Mouse (Mus musculus) neural tube, embryonic 12.5 days (tissue): ENCODE results near the gene Wdr59. TPM values are rescaled to one million over a fixed set of nuclear protein-coding genes. Genes with fewer than 3 reads are reported as not detected.
A peak's percentile ranks its signal among the peaks of the same experiment; 100 is the strongest.

Source experiments
- ATAC-seq: fragments of 200-750 bp; cut with Nextera tagmentation; 2 replicates; pipeline ENCODE4 v1.8.0; 2017; ENCODE audit warnings: low read depth, mild to moderate bottlenecking, moderate TSS enrichment, moderate library complexity; ENCODE audit not compliant: low FRiP score
- H3K27ac ChIP-seq: fragments of 300-500 bp; sonication (generic); 2 replicates; pipeline ENCODE4 v1.5.1; 2016
- H3K27me3 ChIP-seq: fragments of 300-500 bp; sonication (generic); replicated peaks from 2 replicates; pipeline ENCODE4 v1.6.1; 2016; ENCODE audit warnings: mild to moderate bottlenecking
- H3K36me3 ChIP-seq: fragments of 300-500 bp; sonication (generic); 2 replicates; pipeline ENCODE4 v1.6.1; 2016; ENCODE audit warnings: mild to moderate bottlenecking
- H3K4me1 ChIP-seq: fragments of 300-500 bp; sonication (generic); 2 replicates; pipeline ENCODE4 v1.6.1; 2016
- H3K4me2 ChIP-seq: fragments of 300-500 bp; sonication (generic); replicated peaks from 2 replicates; pipeline ENCODE4 v1.6.1; 2016; ENCODE audit warnings: mild to moderate bottlenecking
- H3K4me3 ChIP-seq: fragments of 300-500 bp; sonication (generic); 2 replicates; pipeline ENCODE4 v1.5.1; 2016
- H3K9ac ChIP-seq: fragments of 300-500 bp; sonication (generic); 2 replicates; pipeline ENCODE4 v1.6.1; 2016; ENCODE audit warnings: mild to moderate bottlenecking
- H3K9me3 ChIP-seq: fragments of 300-500 bp; sonication (generic); 2 replicates; pipeline ENCODE4 v1.6.1; 2016; ENCODE audit warnings: mild to moderate bottlenecking
- WGBS: fragments of 180-500 bp; shearing (Covaris S2); methylation state at CpG from one replicate; pipeline ENCODE4 v1.1.7; 2016; 5-methylcytosine and 5-hydroxymethylcytosine counted together
- polyA plus RNA-seq: library from polyadenylated mRNA; unstranded; fragments of >200 nt; fragmentation: Nextera tagmentation; extraction: Ambion mirVana; gene quantifications from 2 replicates; pipeline ENCODE4 v1.2.1, GENCODE M21; 2016

Gene Wdr59
- 6.3 and 6.8 TPM in 2 replicates for polyA plus RNA-seq

DNA sequence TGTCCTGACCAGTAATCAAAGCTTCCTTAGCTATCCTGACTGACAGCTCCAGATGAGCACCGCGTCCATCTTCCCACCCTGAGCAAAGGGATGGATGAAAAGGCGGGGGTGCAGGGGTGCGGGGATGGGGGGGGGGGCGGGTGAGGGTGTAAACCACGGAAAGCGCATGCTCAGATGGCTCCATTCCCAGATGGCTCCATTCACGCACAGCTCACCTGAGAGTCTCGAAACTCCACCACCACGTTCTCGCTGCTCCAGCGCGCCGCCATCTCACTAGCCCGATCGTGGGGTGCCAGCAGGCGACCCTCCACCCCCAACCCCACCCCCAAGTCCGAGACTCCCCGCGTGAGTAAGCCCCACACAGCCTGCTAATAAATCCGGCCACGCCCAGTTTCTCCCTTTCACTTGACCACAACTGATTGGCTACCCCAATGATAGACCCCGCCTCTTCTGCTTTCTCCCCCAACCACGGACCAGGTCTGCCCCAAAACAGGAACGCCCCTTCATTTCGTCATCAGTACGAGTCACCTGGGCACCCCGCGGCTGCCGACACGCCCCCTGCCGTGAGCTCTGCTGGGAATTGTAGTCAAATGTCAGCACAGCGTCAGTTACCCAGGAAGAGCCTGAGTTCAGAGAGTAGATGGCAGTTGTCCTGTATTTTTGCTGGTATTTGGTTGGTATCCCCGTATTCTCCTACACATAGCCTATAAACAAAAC lies at the start of gene Wdr59:
Wdr59 (minus strand) TSS at position 380 of the 717 bp plus-strand sequence.
- Histone ChIP-seq H3K27ac (no peak within 1 kb of the TSS), H3K4me2 (peak within 1 kb of the TSS; percentile 71), H3K9ac (peak within 1 kb of the TSS; percentile 57), H3K36me3 (no peaks in the 10 kb centered on the region), H3K27me3 (no peaks in the 10 kb centered on the region), H3K4me1 (peaks cover 10% of the 10 kb centered on the region), H3K9me3 (no peaks in the 10 kb centered on the region), H3K4me3 (peak within 1 kb of the TSS; percentile 65)
- ATAC-seq = peak; percentile 99
- 1% methylated on average over 34 of the region's 34 CpGs for WGBS

DNA sequence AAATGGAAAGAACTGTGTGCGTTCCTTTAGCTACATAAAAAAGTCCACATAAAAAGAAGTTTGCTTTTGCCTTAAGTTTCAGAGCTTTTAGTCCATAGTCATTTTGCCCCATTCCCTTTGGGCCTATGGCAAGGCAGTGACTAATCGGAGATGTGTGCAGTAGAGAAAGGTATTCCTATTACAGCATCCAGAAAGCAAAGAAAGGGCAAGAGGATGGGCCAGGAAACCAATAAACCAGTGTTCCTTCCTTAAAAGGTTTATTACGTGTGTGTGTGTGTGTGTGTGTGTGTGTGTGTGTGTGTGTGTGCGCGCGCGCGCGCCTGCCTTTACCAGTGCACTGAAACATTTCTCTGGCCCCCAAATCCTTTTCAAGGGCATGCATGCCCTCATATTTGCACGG lies 49.8 kb upstream of the Wdr59 start:
- Histone ChIP-seq H3K4me2 (no peak overlapping the region), H3K36me3 (no peaks in the 10 kb centered on the region), H3K27me3 (no peaks in the 10 kb centered on the region), H3K4me1 (peaks cover 33% of the 10 kb centered on the region), H3K27ac (no peak overlapping the region), H3K9me3 (no peaks in the 10 kb centered on the region), H3K4me3 (no peak overlapping the region), H3K9ac (no peak overlapping the region)
- WGBS = 89% methylated on average over 10 of the region's 10 CpGs
- ATAC-seq = no peak

DNA sequence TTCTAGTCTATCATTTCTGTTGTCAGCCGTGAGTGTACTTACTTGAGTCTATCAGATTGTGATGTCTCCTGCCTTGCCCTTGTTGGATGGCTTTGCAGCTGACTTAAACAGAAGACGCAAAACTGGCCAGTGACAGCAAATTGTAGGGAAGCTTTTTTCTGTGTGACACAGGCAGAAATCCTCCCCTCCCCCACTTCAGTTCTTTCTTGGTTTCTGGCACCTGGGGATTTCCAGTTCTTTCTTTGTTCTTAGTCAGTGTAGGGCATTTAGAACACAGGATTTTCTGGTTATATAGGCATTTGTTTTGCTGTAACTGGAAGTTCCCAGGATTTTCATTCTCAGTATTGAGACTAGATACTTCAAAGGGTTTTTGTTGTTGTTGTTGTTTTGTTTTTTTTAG lies 48.5 kb upstream of the Wdr59 start:
- no peak overlapping the region for H3K27ac ChIP-seq
- H3K9me3 ChIP-seq = no peaks in the 10 kb centered on the region
- no peaks in the 10 kb centered on the region for H3K27me3 ChIP-seq
- WGBS = 67% methylated on average over 2 of the region's 2 CpGs
- H3K36me3 ChIP-seq = no peaks in the 10 kb centered on the region
- no peak overlapping the region for H3K4me3 ChIP-seq
- no peak overlapping the region for H3K4me2 ChIP-seq
- H3K4me1 ChIP-seq = peaks cover 39% of the 10 kb centered on the region
- no peak overlapping the region for H3K9ac ChIP-seq
- ATAC-seq = no peak

DNA sequence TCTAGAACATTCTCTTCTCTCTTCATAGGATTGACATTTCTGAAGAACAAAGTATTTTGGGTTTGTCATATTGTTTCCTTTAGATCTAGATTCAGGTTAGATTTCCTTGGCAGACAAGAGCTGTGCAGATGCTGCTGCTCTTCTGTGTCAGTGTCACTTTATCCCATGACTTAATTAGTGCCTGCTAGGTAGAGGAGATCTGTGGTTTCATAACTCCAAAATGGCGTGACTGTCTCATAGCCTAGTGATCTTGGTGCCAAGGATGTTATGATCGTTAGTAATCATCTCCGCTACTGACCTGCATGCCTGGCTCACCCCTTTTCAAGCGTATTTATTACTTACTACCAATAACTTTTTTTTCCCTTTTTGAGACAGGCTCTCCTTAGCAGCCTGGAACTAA lies 48.0 kb upstream of the Wdr59 start:
- no peak overlapping the region for H3K27ac ChIP-seq
- 91% methylated on average over 4 of the region's 4 CpGs for WGBS
- H3K4me2 ChIP-seq = no peak overlapping the region
- H3K9me3 ChIP-seq = no peaks in the 10 kb centered on the region
- no peaks in the 10 kb centered on the region for H3K27me3 ChIP-seq
- no peak for ATAC-seq
- peaks cover 39% of the 10 kb centered on the region for H3K4me1 ChIP-seq
- no peak overlapping the region for H3K9ac ChIP-seq
- H3K36me3 ChIP-seq = no peaks in the 10 kb centered on the region
- no peak overlapping the region for H3K4me3 ChIP-seq

DNA sequence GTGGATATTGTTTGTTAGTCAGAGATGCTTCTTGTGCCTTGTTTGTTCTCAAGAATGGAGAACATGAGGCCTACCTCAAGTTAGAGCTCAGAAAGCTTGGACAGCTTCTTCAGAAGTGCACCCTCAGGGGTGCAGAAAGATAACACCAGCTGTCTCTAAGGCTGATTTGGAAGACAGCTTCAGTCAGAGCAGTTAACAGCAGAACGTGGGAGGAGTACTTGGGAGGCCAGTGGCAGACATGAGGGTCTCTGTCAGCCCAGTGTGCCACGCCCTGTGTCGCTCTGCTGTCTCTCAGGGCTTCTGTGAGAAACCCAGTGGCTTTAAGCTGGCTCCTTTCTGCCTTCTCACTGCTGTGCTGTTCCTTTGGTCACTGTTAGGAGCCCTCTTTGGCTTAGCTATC lies 46.1 kb upstream of the Wdr59 start:
- H3K27ac ChIP-seq = no peak overlapping the region
- no peak for ATAC-seq
- H3K4me1 ChIP-seq = peaks cover 32% of the 10 kb centered on the region
- whole genome bisulfite sequencing = 66% methylated on average over 3 of the region's 3 CpGs
- no peaks in the 10 kb centered on the region for H3K36me3 ChIP-seq
- no peak overlapping the region for H3K4me3 ChIP-seq
- no peak overlapping the region for H3K9ac ChIP-seq
- H3K27me3 ChIP-seq = no peaks in the 10 kb centered on the region
- no peaks in the 10 kb centered on the region for H3K9me3 ChIP-seq
- no peak overlapping the region for H3K4me2 ChIP-seq

DNA sequence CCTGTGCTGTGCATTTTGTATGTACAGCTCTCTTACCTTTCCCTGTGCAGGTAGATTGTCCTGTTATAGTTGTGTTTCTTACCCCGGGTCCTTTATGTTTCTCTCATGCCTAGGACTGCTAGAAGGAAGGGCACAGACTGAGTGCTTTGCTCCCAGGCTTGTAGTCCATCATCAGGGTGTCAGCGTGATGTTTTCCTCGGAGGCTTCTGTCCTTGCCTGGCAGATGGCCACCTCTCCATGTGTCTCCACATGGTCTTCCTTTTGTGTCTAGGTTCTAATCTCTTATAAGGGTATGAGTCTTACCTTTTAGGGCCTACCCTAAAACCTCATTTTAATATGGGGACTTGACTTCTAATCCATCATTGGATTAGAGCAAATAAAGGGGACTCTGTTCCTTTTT lies 45.7 kb upstream of the Wdr59 start:
- Histone ChIP-seq H3K27me3 (no peaks in the 10 kb centered on the region), H3K36me3 (no peaks in the 10 kb centered on the region), H3K4me2 (no peak overlapping the region), H3K4me1 (peaks cover 28% of the 10 kb centered on the region), H3K9ac (no peak overlapping the region), H3K9me3 (no peaks in the 10 kb centered on the region), H3K4me3 (no peak overlapping the region), H3K27ac (no peak overlapping the region)
- 63% methylated on average over 3 of the region's 3 CpGs for WGBS
- ATAC-seq = no peak

DNA sequence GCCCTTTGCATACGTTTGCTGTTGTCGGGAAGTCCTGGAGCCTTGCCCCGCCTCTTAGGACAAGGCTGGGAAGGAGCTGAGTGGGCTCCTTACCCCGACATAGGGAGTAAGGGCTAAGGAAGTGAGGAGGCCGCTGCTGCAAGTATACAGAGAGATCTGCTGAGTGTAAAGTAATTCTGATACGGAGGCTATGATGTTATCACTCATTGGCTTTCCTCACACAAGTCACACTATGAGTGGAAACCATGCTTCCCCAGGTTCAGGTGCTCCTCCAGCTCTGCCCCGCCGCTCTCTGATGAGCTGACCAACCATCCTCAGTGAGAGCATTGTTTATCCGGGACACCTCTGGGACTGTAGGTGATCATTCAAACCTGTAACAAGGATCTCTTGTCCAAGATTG lies 44.4 kb upstream of the Wdr59 start:
- H3K4me2 ChIP-seq = no peak overlapping the region
- H3K27ac ChIP-seq = no peak overlapping the region

DNA sequence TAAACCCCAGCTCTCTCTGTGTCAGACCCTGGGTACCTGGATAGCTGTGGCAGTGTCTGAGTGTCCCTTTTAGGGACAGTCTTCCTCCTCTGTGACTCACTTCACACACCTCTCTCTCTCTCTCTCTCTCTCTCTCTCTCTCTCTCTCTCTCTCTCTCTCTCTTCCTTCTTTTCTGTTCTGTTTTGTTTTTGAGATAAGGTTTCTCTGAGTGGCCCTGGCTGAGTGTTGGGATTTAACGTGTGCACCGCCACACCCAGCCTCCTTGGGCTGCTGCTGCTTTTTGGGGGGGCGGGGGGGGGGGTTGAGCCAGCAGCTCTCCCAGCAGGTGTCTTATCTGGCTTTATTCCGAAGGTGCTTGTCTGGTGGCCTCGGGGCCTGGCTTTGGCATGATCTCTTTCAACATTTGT lies 43.9 kb upstream of the Wdr59 start:
- H3K4me1 ChIP-seq = peaks cover 27% of the 10 kb centered on the region

More for the DNA sequence above, 44.4 kb upstream of the Wdr59 start:
- H3K9ac ChIP-seq = no peak overlapping the region
- H3K4me3 ChIP-seq = no peak overlapping the region
- H3K9me3 ChIP-seq = no peaks in the 10 kb centered on the region
- no peaks in the 10 kb centered on the region for H3K27me3 ChIP-seq
- WGBS = 79% methylated on average over 9 of the region's 9 CpGs
- ATAC-seq = no peak
- peaks cover 27% of the 10 kb centered on the region for H3K4me1 ChIP-seq
- H3K36me3 ChIP-seq = no peaks in the 10 kb centered on the region

DNA sequence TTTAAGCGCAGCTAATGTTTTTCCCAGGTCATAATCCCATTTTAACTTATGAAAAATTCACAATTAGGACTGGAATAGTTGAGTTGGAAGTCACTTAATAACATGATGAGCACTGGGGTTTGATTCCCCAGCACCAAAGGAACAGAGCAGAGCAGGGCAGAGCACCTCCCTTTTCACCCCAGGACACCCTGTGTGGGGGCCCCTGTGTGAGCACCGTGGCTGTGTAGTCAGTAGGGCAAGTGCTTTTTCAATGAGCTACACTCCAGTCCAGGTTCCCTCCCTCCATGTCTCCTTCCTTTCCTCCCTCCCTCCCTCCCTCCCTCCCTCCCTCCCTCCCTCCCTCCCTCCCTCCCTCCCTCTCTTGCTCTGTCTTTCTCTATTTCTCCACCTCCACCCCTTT lies 42.2 kb upstream of the Wdr59 start:
- no peak for ATAC-seq
- 91% methylated on average over 2 of the region's 2 CpGs for WGBS
- Histone ChIP-seq H3K9me3 (no peaks in the 10 kb centered on the region), H3K27ac (no peak overlapping the region), H3K27me3 (no peaks in the 10 kb centered on the region), H3K4me3 (no peak overlapping the region), H3K4me2 (no peak overlapping the region), H3K36me3 (no peaks in the 10 kb centered on the region), H3K4me1 (peaks cover 24% of the 10 kb centered on the region), H3K9ac (no peak overlapping the region)

More for the DNA sequence above, 43.9 kb upstream of the Wdr59 start:
- Histone ChIP-seq H3K4me2 (no peak overlapping the region), H3K9me3 (no peaks in the 10 kb centered on the region), H3K4me3 (no peak overlapping the region), H3K27me3 (no peaks in the 10 kb centered on the region), H3K27ac (no peak overlapping the region), H3K36me3 (no peaks in the 10 kb centered on the region), H3K9ac (no peak overlapping the region)
- no peak for ATAC-seq
- 61% methylated on average over 5 of the region's 5 CpGs for whole genome bisulfite sequencing

DNA sequence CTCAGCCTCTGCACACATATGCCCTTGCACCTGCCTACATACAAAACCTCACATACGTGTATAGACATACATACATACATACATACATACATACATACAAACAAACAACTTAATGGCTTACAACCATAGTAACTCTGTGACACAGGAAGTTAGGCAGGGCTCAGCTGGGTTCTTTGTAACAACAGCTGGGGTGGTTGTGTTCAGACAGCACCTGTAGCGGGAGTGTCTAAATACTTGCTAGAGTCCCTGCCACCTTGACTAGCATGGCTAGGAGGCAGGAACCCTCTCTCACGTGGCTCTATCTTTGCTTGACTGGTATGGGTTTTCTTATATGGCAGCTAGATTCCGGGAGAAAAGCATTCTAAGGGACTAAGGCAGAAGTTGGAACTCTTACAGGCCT lies 41.8 kb upstream of the Wdr59 start:
- Histone ChIP-seq H3K4me2 (no peak overlapping the region), H3K9me3 (no peaks in the 10 kb centered on the region), H3K4me1 (peaks cover 25% of the 10 kb centered on the region), H3K27me3 (no peaks in the 10 kb centered on the region), H3K9ac (no peak overlapping the region), H3K4me3 (no peak overlapping the region), H3K27ac (no peak overlapping the region), H3K36me3 (no peaks in the 10 kb centered on the region)
- 93% methylated on average over 4 of the region's 4 CpGs for WGBS
- ATAC-seq = no peak

DNA sequence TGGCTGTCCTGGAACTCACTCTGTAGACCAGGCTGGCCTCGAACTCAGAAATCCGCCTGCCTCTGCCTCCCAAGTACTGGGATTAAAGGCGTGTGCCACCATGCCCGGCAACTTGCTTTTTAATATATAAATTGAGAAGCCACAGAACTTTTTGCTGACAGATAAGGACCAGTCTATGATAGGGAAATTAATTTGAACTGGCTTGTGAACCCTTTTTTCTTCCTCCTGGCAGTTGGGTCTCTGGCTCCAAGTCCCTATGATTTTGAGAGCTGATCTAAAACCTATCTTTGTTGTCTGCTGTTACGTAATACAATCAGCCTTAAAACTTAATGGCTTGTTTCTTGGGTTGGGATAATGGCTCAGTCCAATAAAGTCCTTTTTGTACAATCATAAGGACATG lies 41.2 kb upstream of the Wdr59 start:
- 96% methylated on average over 5 of the region's 5 CpGs for WGBS
- H3K36me3 ChIP-seq = no peaks in the 10 kb centered on the region
- H3K27me3 ChIP-seq = no peaks in the 10 kb centered on the region
- H3K9me3 ChIP-seq = no peaks in the 10 kb centered on the region
- no peak overlapping the region for H3K4me3 ChIP-seq
- H3K27ac ChIP-seq = no peak overlapping the region
- H3K4me2 ChIP-seq = no peak overlapping the region
- H3K9ac ChIP-seq = no peak overlapping the region
- H3K4me1 ChIP-seq = peaks cover 25% of the 10 kb centered on the region
- no peak for ATAC-seq

DNA sequence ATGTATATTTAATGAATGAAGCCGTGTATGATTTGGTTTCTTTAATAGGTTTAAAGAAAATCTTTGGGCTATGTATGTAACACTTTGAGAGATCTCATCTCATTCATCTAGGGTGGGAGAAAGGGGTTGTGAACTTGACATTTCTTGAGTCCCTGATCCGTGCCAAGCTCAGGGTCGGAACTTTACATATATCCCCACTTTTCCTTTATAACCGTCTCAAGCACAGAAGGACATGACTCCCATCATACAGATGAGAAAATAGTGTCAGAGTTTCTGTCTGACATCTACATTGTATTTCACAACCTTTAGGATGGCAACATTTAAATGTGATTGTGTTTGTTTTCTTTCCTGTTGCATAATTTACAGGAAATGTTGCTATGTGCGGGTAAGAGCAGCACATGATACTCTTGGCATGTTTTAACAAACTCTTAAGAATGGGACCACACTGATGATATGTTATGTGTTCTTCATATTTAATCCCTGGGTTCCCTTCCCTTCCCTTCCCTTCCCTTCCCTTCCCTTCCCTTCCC lies 40.4 kb upstream of the Wdr59 start:
- H3K9me3 ChIP-seq = no peaks in the 10 kb centered on the region
- no peak overlapping the region for H3K4me3 ChIP-seq
- no peak overlapping the region for H3K27ac ChIP-seq
- WGBS = 92% methylated on average over 5 of the region's 5 CpGs
- no peaks in the 10 kb centered on the region for H3K27me3 ChIP-seq
- no peak for ATAC-seq
- H3K9ac ChIP-seq = no peak overlapping the region
- H3K4me1 ChIP-seq = peaks cover 18% of the 10 kb centered on the region
- H3K4me2 ChIP-seq = no peak overlapping the region
- no peaks in the 10 kb centered on the region for H3K36me3 ChIP-seq

DNA sequence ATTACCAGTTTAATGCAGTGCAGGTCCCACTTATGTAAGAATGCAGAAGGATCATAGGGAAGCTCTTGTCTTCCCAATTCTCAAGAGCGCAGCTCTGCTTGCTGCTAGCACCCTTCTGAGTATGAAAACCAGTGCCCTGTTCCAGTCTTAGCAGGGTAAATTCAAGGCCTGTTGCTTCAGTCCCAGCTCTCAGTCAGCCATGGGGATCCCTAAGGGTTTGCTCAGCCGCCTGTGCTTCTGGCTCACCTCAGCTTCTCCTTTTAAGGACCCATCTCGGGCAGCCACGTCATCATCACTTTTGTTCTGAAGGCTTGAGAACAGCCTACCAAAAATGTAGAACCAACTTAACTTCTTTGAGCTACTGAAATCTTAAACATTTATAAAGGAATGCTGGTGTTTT lies 39.9 kb upstream of the Wdr59 start:
- no peak overlapping the region for H3K4me2 ChIP-seq
- H3K36me3 ChIP-seq = no peaks in the 10 kb centered on the region
- no peak overlapping the region for H3K4me3 ChIP-seq
- ATAC-seq = no peak
- no peak overlapping the region for H3K27ac ChIP-seq
- no peak overlapping the region for H3K9ac ChIP-seq
- peaks cover 17% of the 10 kb centered on the region for H3K4me1 ChIP-seq
- H3K9me3 ChIP-seq = no peaks in the 10 kb centered on the region
- 92% methylated on average over 4 of the region's 4 CpGs for WGBS
- H3K27me3 ChIP-seq = no peaks in the 10 kb centered on the region
